Mouse (Mus musculus) E14TG2a.4 (cell line): ENCODE measurements at regions not wholly inside any gene's neighbourhood (a gene's known extent, or its start where the extent isn't known, plus 50 kb on each side); places are given as distances from the start of the nearest gene placed in this dataset.

ENCODE experiments used
- CTCF ChIP-seq: conservative IDR thresholded peaks from 2 replicates; pipeline ENCODE4 v1.5.1; 2014; ENCODE audit warnings: low read length
- NANOG ChIP-seq: IDR thresholded peaks from 2 replicates; pipeline ENCODE4 v1.6.1; 2014; ENCODE audit warnings: borderline replicate concordance, low read length, mixed read lengths
- POU5F1 ChIP-seq: IDR thresholded peaks from 2 replicates; pipeline ENCODE4 v1.6.1; 2014; ENCODE audit warnings: low read length, borderline replicate concordance

DNA sequence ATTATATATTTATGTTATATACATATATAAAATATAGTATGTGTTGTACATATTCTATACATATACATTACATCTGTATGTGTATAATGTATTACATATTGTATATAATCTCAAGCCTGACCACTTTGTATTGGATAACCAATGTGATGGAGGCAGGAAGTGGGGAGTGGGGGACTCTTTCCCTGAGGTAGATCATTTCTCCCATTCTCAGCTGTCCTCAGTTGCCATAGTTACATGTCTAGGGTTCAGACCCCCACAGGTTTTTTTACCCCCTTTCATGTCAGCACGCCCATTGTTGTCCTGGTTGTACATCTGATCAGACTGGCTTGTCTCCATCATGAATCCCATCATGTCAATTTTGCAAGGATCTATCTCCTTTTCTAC lies 149.7 kb upstream of the Ank start:
- TF ChIP-seq CTCF (no peak), POU5F1 (no peak), NANOG (no peak)
